Mouse (Mus musculus): ENCODE measurements around the gene Pard3. TPM values are rescaled to one million over a fixed set of nuclear protein-coding genes. Genes with fewer than 3 reads are reported as not detected.

Pard3 gene
- polyA plus RNA-seq, 1 experiment from 2014 or later = 14.6 TPM

DNA sequence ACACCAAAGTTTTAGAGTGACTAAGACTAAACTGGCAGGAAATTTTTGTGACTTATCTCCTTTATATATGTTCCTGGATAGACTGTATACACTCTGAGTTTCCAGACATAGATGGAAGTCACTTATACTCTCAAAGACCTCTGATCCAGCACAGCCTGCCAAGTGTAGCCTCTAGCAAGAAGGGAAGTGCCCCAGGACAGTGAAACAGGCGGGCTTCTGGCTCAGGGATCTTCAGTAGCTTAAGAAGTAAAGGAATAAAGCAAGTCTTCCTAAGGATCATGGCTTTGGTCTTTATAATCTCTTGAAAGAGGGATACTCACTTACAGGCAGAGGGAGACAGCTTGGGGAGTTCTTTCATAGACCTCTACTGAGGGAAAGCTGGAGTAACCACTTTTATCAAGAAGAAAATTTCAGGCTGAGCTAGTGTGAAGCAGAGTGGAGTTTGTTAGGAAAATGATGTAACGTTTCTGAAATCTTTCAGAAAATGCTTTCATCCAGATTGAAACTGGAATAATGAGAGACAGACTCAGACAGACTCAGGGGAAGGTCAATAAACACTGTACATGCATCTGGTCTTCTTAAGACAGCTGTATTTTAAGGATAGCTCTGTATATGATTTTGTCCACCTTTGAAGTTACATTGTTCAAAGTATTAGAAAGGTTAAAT is 205.5 kb downstream of the Pard3 start:
- Histone ChIP-seq H3K4me3 (ENCODE audit: low read depth, low read length) (no peak overlapping the region), H3K9me3 (replicated peaks; ENCODE audit: control insufficient read depth, low read length, poor library complexity, severe bottlenecking) (no peaks in the 10 kb centered on the region), H3K9ac (ENCODE audit: low read depth, low read length) (no peak overlapping the region), H3K4me2 (ENCODE audit: low read length) (no peak overlapping the region), H3K4me1 (ENCODE audit: control insufficient read depth, insufficient read depth, low read length) (peaks cover 18% of the 10 kb centered on the region), H3K27me3 (ENCODE audit: control insufficient read depth, insufficient read depth, low read depth, low read length) (no peaks in the 10 kb centered on the region), H3K27ac (ENCODE audit: low read length) (no peak overlapping the region), H3K36me3 (ENCODE audit: control insufficient read depth, insufficient read depth, low read length) (no peaks in the 10 kb centered on the region)
- no peak for ATAC-seq
- 46% methylated on average over 2 of the region's 2 CpGs for WGBS

DNA sequence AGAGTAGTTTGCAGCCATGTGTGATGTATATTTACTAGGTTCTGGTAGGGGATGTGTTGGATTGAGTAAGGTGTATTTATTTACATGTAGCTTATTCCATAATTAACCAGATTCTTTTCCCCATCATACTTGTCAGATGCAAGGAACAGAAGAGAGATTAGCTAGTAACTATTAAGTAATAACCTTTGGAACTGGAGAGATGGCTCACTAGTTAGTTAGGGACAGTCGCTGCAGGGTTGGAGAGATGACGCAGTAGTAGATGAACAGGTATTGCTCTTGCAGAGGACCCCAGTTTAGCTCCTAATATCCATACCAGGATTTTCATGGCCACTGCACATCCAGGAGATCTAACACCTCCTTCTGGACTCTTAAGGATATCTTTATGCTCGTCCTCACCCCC is 207.5 kb downstream of the Pard3 start:
- H3K27me3 ChIP-seq (ENCODE audit: control insufficient read depth, insufficient read depth, low read depth, low read length) = no peaks in the 10 kb centered on the region
- 96% methylated on average over 3 of the region's 3 CpGs for WGBS
- no peaks in the 10 kb centered on the region for H3K36me3 ChIP-seq (ENCODE audit: control insufficient read depth, insufficient read depth, low read length)
- no peak overlapping the region for H3K9ac ChIP-seq (ENCODE audit: low read depth, low read length)
- no peak for ATAC-seq
- H3K4me2 ChIP-seq (ENCODE audit: low read length) = no peak overlapping the region
- no peak overlapping the region for H3K4me3 ChIP-seq (ENCODE audit: low read depth, low read length)
- no peak overlapping the region for H3K27ac ChIP-seq (ENCODE audit: low read length)
- H3K9me3 ChIP-seq (replicated peaks; ENCODE audit: control insufficient read depth, low read length, poor library complexity, severe bottlenecking) = no peaks in the 10 kb centered on the region
- H3K4me1 ChIP-seq (ENCODE audit: control insufficient read depth, insufficient read depth, low read length) = peaks cover 18% of the 10 kb centered on the region

DNA sequence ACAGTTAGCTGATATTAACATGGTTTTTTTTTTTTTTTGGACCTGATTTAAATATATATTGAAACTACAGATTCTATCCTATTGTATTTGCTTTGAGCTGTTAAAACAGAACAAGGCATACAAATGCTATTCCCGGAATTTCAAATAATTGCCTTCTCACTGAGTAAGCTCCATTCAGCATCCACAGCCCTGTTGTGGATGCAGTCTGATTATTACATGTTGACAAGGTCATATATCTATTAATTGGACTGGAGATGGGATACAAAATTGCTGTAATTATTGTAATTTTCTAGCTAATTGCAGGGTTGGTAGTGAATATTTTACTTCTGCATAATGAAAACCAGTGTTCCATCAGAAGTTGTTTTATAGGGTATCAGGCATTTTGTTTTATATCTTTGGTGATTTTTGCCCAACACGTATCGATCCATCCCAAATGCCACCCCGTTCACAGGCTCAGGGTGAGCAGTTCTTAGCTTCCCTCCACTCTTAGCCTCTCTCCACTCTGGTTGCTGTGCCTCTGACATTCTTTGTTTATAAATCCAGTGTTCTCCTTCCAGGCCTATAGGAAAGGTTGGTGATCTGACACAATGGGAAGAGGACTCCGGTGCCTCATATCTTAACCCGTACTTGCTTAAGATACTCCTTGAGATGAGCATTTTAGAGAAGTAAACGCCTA is 216.7 kb downstream of the Pard3 start:
- H3K4me2 ChIP-seq (ENCODE audit: low read length) = no peak overlapping the region
- peaks cover 9% of the 10 kb centered on the region; the same call in 1 of the 2 replicates for H3K4me1 ChIP-seq (ENCODE audit: control insufficient read depth, insufficient read depth, low read length)
- no peaks in the 10 kb centered on the region for H3K27me3 ChIP-seq (ENCODE audit: control insufficient read depth, insufficient read depth, low read depth, low read length)
- no peak overlapping the region for H3K9ac ChIP-seq (ENCODE audit: low read depth, low read length)
- H3K27ac ChIP-seq (ENCODE audit: low read length) = no peak overlapping the region; the same call in 1 of the 2 replicates
- H3K9me3 ChIP-seq (replicated peaks; ENCODE audit: control insufficient read depth, low read length, poor library complexity, severe bottlenecking) = no peaks in the 10 kb centered on the region
- no peaks in the 10 kb centered on the region for H3K36me3 ChIP-seq (ENCODE audit: control insufficient read depth, insufficient read depth, low read length)
- WGBS = 78% methylated on average over 7 of the region's 7 CpGs
- H3K4me3 ChIP-seq (ENCODE audit: low read depth, low read length) = no peak overlapping the region
- ATAC-seq = no peak

DNA sequence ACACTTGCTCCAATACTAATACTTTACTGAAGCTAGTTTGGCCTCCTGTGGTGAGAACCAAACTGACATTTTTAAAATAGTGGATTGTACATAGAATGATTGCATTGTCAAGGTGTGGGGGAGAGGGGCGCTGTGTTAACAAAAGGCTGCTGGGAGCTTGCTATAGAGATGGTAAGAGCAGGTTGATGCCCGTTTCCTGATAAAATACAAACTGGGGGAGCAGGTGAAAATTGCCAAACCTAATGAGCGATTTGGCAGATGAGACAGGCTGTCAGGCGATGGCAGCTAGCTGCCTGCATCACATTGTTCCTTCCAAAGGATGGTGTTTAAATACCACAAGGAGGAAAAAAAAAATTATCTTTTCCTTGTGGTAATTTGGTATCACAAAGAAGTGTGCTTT is 217.3 kb downstream of the Pard3 start:
- Histone ChIP-seq H3K36me3 (ENCODE audit: control insufficient read depth, insufficient read depth, low read length) (no peaks in the 10 kb centered on the region), H3K9ac (ENCODE audit: low read depth, low read length) (no peak overlapping the region), H3K4me2 (ENCODE audit: low read length) (no peak overlapping the region), H3K9me3 (replicated peaks; ENCODE audit: control insufficient read depth, low read length, poor library complexity, severe bottlenecking) (no peaks in the 10 kb centered on the region), H3K4me3 (ENCODE audit: low read depth, low read length) (no peak overlapping the region), H3K27ac (ENCODE audit: low read length) (no peak overlapping the region), H3K27me3 (ENCODE audit: control insufficient read depth, insufficient read depth, low read depth, low read length) (no peaks in the 10 kb centered on the region), H3K4me1 (ENCODE audit: control insufficient read depth, insufficient read depth, low read length) (peaks cover 9% of the 10 kb centered on the region; the same call in 1 of the 2 replicates)
- no peak for ATAC-seq
- 58% methylated on average over 4 of the region's 4 CpGs for WGBS

DNA sequence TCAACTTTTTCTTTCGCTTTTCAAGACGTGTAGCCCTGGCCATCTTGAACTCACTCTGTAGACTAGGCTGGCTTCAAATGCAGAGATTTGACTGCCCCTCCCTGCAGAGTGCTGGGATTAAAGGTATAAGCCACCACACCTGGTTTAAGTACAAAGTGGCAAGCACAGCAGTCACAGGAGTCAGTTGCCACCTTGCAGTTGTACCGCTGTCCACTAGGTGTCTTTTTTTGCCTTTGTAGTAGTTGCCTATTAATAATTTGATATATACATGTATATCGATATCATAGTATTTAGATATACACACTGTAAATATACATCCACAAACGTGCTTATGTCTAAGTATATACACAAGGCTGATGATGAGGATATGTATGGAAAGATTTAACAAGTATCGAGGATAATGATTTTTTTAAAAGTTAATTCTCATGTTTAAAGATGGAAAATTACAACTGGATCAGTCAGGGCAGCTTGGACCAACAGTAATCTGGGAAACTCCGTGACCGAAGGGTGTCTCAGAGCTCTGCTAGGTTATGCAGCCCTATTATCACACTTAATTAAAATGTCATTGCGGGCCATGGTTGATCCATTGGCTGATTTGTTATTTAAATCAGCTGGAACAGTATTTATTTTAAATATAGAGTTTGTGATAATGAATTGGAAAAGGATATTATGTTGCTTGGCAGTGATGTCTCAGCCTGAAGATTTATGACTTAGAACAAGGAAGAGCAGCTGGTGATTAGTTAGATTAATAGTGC is 220.9 kb downstream of the Pard3 start:
- Histone ChIP-seq H3K27ac (ENCODE audit: low read length) (no peak overlapping the region), H3K4me3 (ENCODE audit: low read depth, low read length) (no peak overlapping the region), H3K4me1 (ENCODE audit: control insufficient read depth, insufficient read depth, low read length) (peaks cover 9% of the 10 kb centered on the region; the same call in 1 of the 2 replicates), H3K36me3 (ENCODE audit: control insufficient read depth, insufficient read depth, low read length) (no peaks in the 10 kb centered on the region), H3K4me2 (ENCODE audit: low read length) (no peak overlapping the region), H3K9me3 (replicated peaks; ENCODE audit: control insufficient read depth, low read length, poor library complexity, severe bottlenecking) (no peaks in the 10 kb centered on the region), H3K27me3 (ENCODE audit: control insufficient read depth, insufficient read depth, low read depth, low read length) (no peaks in the 10 kb centered on the region), H3K9ac (ENCODE audit: low read depth, low read length) (no peak overlapping the region)
- 80% methylated on average over 9 of the region's 9 CpGs for WGBS
- ATAC-seq = no peak

DNA sequence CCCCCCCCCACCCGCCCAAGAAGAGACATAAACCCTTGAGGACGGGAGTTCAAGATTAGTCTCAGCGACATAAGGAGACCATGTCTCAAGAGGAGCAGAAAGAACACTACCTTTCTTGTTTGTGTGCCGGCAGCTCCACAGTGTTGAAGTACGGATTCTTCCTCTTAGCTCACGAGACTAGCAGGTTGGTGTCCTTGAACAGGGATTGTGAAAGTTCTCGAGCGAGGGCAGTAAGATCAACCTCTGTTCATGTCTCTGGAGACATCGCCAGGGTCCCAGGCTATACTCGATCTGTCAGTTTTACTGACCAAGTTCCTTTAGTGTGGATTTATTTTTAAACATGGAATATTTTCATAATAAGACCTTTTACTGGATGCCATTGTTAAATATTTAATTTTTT is 224.1 kb downstream of the Pard3 start:
- no peaks in the 10 kb centered on the region for H3K27me3 ChIP-seq (ENCODE audit: control insufficient read depth, insufficient read depth, low read depth, low read length)
- H3K4me1 ChIP-seq (ENCODE audit: control insufficient read depth, insufficient read depth, low read length) = peaks cover 6% of the 10 kb centered on the region; the same call in 1 of the 2 replicates
- H3K9ac ChIP-seq (ENCODE audit: low read depth, low read length) = no peak overlapping the region
- no peak overlapping the region for H3K4me3 ChIP-seq (ENCODE audit: low read depth, low read length)
- no peak overlapping the region for H3K4me2 ChIP-seq (ENCODE audit: low read length)
- no peak overlapping the region for H3K27ac ChIP-seq (ENCODE audit: low read length)
- H3K9me3 ChIP-seq (replicated peaks; ENCODE audit: control insufficient read depth, low read length, poor library complexity, severe bottlenecking) = no peaks in the 10 kb centered on the region
- no peak for ATAC-seq
- WGBS = 92% methylated on average over 10 of the region's 10 CpGs
- H3K36me3 ChIP-seq (ENCODE audit: control insufficient read depth, insufficient read depth, low read length) = no peaks in the 10 kb centered on the region

DNA sequence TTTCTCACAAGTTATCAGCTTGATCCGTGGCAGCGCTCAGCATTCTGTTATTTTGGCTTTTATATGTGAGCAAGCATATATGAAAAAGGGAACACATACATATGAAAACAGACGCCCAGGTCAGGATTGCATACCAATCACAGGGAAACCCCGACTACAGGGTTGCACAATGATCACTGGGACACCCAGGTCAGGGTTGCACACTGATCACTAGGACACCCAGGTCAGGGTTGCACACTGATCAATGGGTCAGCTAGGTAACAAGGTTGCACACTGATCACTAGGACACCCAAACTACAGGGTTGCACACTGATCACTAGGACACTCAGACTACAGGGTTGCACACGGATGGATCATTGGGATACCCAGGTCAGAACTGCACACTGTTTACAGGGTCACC is 228.6 kb downstream of the Pard3 start:
- no peak for ATAC-seq
- Histone ChIP-seq H3K27me3 (ENCODE audit: control insufficient read depth, insufficient read depth, low read depth, low read length) (no peaks in the 10 kb centered on the region), H3K4me3 (ENCODE audit: low read depth, low read length) (no peak overlapping the region), H3K27ac (ENCODE audit: low read length) (no peak overlapping the region), H3K4me2 (ENCODE audit: low read length) (no peak overlapping the region), H3K4me1 (ENCODE audit: control insufficient read depth, insufficient read depth, low read length) (peaks cover 10% of the 10 kb centered on the region), H3K36me3 (ENCODE audit: control insufficient read depth, insufficient read depth, low read length) (no peaks in the 10 kb centered on the region), H3K9me3 (replicated peaks; ENCODE audit: control insufficient read depth, low read length, poor library complexity, severe bottlenecking) (no peaks in the 10 kb centered on the region), H3K9ac (ENCODE audit: low read depth, low read length) (no peak overlapping the region)
- 94% methylated on average over 5 of the region's 5 CpGs for WGBS

DNA sequence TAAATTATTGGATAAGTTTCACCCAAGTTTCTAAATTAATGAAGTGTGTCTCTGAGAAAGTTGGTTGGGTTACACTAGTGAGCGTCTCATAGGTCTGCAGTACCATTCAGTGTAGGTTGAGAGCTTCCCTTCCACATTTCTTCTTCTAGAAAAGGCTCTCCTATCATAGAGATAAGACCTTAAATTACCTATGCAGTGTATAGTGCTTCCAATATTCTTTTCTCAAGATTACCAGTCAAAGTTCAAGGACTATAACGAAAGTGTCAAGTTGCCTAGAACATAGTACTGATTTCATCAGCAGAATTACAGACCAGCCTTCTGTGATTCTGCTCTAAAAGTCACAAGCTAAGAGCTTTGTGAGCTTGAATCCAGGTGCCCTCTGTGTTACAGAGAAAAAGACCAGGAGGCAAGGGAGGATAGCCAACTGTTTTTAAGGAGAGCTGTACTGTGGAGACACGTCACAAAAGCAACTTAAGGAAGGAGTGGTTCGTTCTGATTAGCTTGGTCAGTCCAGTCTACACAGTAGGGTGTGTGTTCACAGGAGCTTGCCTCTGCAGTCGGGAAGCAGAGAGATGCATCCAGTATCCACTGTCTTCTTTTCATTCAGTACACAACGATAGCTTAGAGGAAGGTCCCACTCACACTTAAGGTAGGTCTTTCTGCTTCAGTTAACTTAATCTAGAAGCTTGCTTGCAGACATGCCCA is 229.5 kb downstream of the Pard3 start:
- WGBS = 48% methylated on average over 6 of the region's 6 CpGs
- H3K9ac ChIP-seq (ENCODE audit: low read depth, low read length) = no peak overlapping the region
- peaks cover 13% of the 10 kb centered on the region for H3K4me1 ChIP-seq (ENCODE audit: control insufficient read depth, insufficient read depth, low read length)
- no peaks in the 10 kb centered on the region for H3K36me3 ChIP-seq (ENCODE audit: control insufficient read depth, insufficient read depth, low read length)
- H3K4me3 ChIP-seq (ENCODE audit: low read depth, low read length) = no peak overlapping the region
- H3K27me3 ChIP-seq (ENCODE audit: control insufficient read depth, insufficient read depth, low read depth, low read length) = no peaks in the 10 kb centered on the region
- ATAC-seq = no peak
- no peak overlapping the region for H3K4me2 ChIP-seq (ENCODE audit: low read length)
- peak overlapping the region; percentile 76 for H3K27ac ChIP-seq (ENCODE audit: low read length)
- H3K9me3 ChIP-seq (replicated peaks; ENCODE audit: control insufficient read depth, low read length, poor library complexity, severe bottlenecking) = no peaks in the 10 kb centered on the region
